Mouse (Mus musculus) macrophage (primary cell): ENCODE results near the gene Snrpb2. TPM values are rescaled to one million over a fixed set of nuclear protein-coding genes. Genes with fewer than 3 reads are reported as not detected.
A peak's percentile ranks its signal among the peaks of the same experiment; 100 is the strongest.

ENCODE experiments used
- H3K27ac ChIP-seq: fragments of 350-480 bp; formaldehyde crosslinking; 2 replicates; pipeline ENCODE4 v1.9.0; 2021
- H3K36me3 ChIP-seq: fragments of 350-480 bp; formaldehyde crosslinking; 2 replicates; pipeline ENCODE4 v1.9.0; 2021; ENCODE audit errors: inconsistent target
- H3K4me3 ChIP-seq: fragments of 350-480 bp; formaldehyde crosslinking; 2 replicates; pipeline ENCODE4 v1.9.0; 2021; ENCODE audit errors: inconsistent target
- H3K79me2 ChIP-seq: fragments of 350-480 bp; formaldehyde crosslinking; 2 replicates; pipeline ENCODE4 v1.9.0; 2021; ENCODE audit errors: inconsistent target
- WGBS: methylation state at CpG from one replicate; pipeline ENCODE4 v1.1.7; 2026; ENCODE audit warnings: inconsistent platforms; ENCODE audit not compliant: missing documents; 5-methylcytosine and 5-hydroxymethylcytosine counted together
- polyA plus RNA-seq: library from polyadenylated mRNA; stranded (reverse); fragments of 250-400 nt; gene quantifications from 3 replicates; pipeline ENCODE4 v1.2.4, GENCODE M21; 2018; ENCODE audit warnings: inconsistent platforms

The Snrpb2 gene
- polyA plus RNA-seq, 1 experiment from 2014 or later, result 100 TPM

DNA sequence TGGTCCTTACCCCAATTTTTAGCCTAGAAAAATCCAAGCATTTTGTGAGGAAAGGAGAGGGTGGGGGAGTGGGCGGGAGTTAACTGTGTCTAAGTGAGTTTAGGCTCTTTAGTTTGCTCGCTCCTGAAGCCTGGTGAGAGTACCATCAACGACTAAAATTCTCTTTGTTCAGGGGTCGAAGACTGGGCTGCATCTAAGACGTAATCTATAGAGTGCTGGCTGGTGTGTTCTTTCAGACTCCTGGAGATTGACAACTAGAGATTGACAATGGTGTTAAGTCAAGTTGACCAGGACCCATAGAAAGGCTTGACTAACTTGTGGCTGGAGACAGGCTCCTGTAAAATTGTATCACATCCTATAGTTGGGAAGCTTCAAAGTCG, 417 bp upstream of the Snrpb2 start:
- Histone ChIP-seq H3K36me3 (peaks cover 29% of the 10 kb centered on the region), H3K4me3 (peak overlapping the region; percentile 99), H3K27ac (peak overlapping the region; percentile 49), H3K79me2 (peaks cover 47% of the 10 kb centered on the region)
- 70% methylated on average over 6 of the region's 6 CpGs for WGBS

DNA sequence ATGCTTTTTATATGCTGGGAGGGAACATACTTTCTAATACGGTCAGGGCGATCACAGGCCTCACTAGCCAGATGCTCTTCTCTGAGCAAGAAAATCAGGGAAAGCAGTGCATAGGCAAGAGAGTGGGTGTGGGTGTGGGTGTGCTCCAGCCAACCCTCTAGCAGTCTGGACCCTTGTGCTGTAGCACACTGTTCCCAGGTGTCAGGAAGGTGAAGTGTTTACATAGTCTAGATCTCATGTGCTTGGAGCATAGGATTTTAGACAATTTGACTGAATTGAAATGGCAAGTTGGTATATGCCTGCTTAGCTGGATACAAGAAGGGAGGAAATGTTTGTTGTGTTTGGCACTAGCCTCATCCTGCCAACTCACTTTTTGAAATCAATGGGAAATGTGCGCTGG, 3.1 kb downstream of the Snrpb2 start:
- 96% methylated on average over 3 of the region's 3 CpGs for WGBS
- no peak overlapping the region for H3K4me3 ChIP-seq
- peaks cover 60% of the 10 kb centered on the region for H3K36me3 ChIP-seq
- no peak overlapping the region for H3K27ac ChIP-seq
- H3K79me2 ChIP-seq, result peaks cover 52% of the 10 kb centered on the region

DNA sequence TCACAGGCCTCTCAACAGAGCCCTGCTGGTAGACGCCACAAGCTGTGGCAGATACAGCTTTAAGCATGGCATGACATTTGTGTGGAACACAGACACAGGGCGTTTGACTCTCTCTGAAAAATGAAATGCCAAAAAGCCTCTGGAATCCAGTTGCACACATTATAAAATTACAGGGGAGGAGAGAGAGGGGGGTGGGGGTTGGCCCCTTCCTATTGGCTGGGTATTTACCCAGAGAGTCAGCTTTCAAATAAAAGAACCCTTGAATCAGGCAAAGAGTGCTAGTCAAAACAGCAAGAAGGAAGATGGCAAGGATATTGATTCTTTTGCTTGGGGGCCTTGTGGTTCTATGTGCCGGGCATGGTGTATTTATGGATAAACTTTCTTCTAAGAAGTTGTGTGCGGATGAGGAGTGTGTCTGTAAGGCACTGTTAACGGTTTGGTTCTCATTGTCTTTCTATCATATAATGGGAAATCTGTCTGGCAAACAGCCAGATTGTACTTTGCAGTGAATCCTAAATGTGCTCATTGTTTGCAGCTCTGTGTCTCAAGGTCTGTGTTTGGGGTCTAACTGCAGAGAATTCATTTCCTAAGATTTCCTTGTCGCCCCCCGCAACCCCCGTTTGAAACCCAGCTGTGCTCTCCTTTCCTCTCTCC, 15.5 kb downstream of the Snrpb2 start, which contains the start of gene Otor:
Otor (plus strand) TSS at position 276 of the 654 bp plus-strand sequence.
- H3K36me3 ChIP-seq, result no peaks in the 10 kb centered on the region
- WGBS, result 88% methylated on average over 8 of the region's 8 CpGs

DNA sequence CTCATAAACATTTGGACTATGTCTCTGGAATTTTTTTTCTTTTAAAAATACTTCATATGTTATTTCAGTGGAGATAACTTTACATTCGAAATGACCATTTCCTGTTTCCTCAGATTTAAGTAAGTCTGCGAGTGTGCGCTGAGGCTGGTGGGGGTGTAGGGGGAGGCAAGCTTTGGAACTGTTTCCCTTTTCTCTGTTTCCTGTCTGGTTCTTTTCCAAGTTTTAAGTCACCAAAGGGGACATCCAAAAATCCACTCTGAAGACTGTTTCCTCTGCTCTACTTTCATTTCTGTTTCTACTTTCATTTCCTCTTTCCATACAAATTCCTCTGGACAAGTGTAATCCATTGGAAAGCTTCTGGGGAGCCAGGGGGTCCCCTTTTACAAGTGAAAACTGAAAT, 18.9 kb downstream of the Snrpb2 start:
- no peaks in the 10 kb centered on the region for H3K79me2 ChIP-seq
- H3K27ac ChIP-seq, result peak overlapping the region; percentile 96
- H3K4me3 ChIP-seq, result no peak overlapping the region
- no peaks in the 10 kb centered on the region for H3K36me3 ChIP-seq
- WGBS, result 0% methylated on average over 3 of the region's 3 CpGs

More for the DNA sequence above, 15.5 kb downstream of the Snrpb2 start, which contains the start of gene Otor:
- Histone ChIP-seq H3K79me2 (no peaks in the 10 kb centered on the region), H3K4me3 (no peak within 1 kb of the TSS), H3K27ac (no peak within 1 kb of the TSS)

DNA sequence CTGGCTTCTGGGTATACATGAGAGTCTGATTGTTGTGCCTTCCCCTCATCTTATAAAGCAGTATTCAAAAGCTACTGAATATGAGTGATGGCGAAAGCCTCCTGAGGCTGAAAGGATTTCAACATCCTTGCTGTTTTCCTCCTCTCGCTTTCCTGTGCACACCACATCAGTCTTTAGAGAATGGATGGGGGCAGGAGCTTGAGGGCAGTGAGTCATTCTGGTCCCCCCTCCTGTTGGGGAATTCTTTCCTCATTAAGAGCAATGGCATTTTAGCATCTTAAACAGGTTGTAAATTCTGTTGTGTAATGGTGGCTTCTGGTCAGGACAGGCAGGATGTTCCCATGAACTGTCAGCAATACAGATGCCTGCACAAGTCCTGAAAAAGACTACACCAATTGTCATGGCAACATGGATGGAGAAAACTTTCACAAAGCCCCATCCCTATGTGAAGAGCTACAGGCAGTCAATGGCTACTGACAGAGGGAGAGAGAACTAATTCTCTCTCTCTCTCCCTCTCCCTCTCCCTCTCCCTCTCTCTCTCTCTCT, 22.1 kb downstream of the Snrpb2 start:
- Histone ChIP-seq H3K4me3 (no peak overlapping the region), H3K36me3 (no peaks in the 10 kb centered on the region), H3K27ac (no peak overlapping the region), H3K79me2 (no peaks in the 10 kb centered on the region)
- WGBS, result 16% methylated on average over 2 of the region's 2 CpGs

DNA sequence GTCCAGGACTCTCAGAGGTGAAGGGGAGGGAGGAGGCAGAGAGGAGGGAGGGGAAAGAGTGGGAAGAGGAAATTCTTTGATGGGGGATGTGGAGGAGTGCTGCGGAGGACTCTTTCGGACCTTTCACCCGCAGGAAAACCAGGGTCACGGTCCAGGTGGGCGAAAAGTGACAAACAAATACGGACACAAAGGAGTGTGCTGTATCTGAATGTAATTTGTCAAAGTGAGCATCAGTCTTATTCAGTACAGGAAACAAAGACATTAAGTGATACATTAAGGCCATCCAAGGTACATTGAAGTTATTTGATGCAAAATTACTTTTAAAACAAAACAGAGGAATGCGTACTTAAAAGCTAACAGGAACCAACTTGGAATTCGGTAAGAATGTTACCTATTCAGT, 27.0 kb downstream of the Snrpb2 start:
- WGBS, result 98% methylated on average over 8 of the region's 8 CpGs
- H3K79me2 ChIP-seq, result no peaks in the 10 kb centered on the region
- no peak overlapping the region for H3K27ac ChIP-seq
- no peak overlapping the region for H3K4me3 ChIP-seq
- no peaks in the 10 kb centered on the region for H3K36me3 ChIP-seq

DNA sequence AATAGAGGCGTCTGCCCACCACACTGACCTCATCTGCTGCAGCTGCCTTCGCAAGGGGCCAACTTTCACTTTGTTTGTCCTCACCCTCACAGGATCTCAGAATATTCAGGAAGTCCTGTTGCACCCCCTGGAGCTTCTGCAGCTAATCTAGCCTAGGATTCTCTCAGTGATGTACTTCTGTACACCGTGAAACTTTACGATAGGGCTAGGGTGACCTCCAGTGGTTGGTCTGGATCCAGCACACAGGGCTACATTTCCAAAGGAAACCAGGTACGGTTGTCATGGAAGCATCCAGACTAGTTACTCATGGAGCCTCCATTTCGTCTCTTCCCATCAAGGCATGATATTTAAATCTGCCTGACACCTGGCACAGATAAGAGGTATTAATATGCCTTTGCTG, 30.9 kb downstream of the Snrpb2 start:
- H3K36me3 ChIP-seq, result no peaks in the 10 kb centered on the region
- H3K27ac ChIP-seq, result no peak overlapping the region
- no peak overlapping the region for H3K4me3 ChIP-seq
- 16% methylated on average over 6 of the region's 6 CpGs for WGBS
- H3K79me2 ChIP-seq, result no peaks in the 10 kb centered on the region

DNA sequence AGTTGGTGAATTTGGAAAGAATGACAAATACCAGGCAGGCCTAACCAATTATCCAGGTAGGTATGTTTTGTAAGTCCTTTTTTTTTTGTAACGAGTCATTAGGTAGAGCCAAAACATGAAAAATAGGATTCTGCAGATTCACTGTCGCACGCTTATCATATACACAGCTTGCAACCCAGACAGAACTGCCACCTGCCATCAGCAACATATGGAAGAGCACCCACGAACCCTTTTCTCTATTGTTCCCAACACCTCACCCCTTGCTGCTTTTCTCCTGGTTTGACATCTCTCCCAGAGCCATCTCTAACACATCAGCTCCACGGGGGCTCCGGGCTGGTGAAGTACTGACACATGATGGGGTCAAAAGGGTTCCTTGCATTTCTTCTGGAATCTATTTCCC, 31.9 kb downstream of the Snrpb2 start:
- no peak overlapping the region for H3K27ac ChIP-seq
- H3K4me3 ChIP-seq, result no peak overlapping the region
- WGBS, result 77% methylated on average over 6 of the region's 6 CpGs
- no peaks in the 10 kb centered on the region for H3K79me2 ChIP-seq
- H3K36me3 ChIP-seq, result no peaks in the 10 kb centered on the region

DNA sequence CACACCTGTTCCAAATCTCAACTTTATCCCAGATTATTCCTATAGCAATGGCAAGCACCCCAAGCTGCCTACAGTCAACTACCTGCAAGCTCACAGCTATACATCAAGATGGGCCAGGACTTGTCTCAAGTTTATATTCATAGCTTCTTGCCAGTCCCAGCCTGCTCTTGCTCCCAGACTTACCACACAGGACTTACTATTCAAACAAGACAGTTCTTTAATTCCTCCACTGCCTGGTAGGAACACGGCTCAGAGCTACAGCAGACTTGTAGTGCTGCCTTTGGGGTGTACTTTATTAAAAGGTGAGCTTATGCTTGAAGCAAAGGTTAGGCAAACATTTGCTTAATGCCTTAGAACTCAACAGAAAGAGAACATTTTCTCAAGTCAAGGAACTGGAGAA, 34.3 kb downstream of the Snrpb2 start:
- H3K79me2 ChIP-seq, result no peaks in the 10 kb centered on the region
- H3K27ac ChIP-seq, result no peak overlapping the region
- H3K36me3 ChIP-seq, result no peaks in the 10 kb centered on the region
- WGBS, result 90% methylated on average over 1 of the region's 1 CpGs
- no peak overlapping the region for H3K4me3 ChIP-seq

DNA sequence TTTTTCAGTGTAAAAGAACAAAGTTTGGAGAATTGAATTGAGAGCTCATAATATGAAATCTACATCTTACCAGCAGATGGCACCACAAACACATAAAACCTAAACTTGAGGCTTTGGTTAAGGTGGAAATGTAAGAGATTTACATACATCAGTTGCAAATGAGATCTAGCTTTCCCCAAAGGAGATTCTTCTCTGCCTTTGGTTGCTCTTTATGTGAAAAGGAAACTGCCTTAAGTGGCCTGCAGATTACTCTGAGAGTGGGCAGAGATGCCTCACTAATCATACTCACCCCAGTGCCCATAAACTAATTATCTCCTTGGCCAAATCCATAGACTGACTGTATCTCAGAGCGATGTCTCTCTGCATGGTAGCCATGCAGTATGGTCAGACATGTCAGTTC, 51.0 kb downstream of the Snrpb2 start:
- no peaks in the 10 kb centered on the region for H3K36me3 ChIP-seq
- H3K79me2 ChIP-seq, result no peaks in the 10 kb centered on the region
- H3K4me3 ChIP-seq, result no peak overlapping the region
- H3K27ac ChIP-seq, result no peak overlapping the region
- WGBS, result 83% methylated on average over 1 of the region's 1 CpGs

DNA sequence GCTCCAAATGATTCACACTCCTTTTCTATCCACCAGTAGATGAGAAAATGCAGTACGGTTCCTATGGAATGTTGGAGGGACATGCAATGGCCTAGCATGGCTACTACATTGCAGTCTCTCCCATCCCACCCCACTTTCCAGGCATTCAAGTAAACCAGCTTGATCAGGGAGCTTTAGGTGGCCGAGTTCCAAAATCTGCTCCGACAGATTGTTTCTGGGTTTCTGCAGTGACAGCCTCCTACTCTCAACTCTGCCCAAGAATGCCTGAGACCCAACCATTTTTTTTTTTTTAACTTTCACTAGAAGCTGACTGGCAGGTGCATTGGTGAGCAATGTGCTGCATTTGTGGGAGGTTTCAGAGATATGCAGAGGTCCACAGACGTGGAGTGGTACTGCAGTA, 51.9 kb downstream of the Snrpb2 start:
- H3K27ac ChIP-seq, result no peak overlapping the region
- no peaks in the 10 kb centered on the region for H3K79me2 ChIP-seq
- H3K36me3 ChIP-seq, result no peaks in the 10 kb centered on the region
- no peak overlapping the region for H3K4me3 ChIP-seq
- WGBS, result 81% methylated on average over 4 of the region's 4 CpGs

DNA sequence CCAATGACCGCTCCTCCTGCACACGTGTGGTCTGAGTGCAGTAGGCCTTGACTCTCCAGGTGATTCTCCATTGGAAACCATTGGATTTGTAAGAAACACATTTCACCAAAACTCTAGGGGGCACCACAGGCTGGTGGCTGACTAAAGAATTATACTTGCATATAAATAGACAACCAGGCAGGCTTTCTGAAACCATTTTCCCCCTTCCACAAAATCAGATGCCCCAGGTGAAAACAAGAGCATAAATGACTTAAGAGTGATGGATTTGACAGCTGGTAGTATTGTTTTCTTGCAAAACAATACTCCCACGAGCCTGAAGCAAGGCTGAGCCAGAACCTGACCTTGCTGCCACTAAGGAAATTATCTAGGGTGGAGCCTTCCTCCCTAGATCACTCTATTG, 54.6 kb downstream of the Snrpb2 start:
- H3K36me3 ChIP-seq, result no peaks in the 10 kb centered on the region
- H3K4me3 ChIP-seq, result no peak overlapping the region
- WGBS, result 67% methylated on average over 3 of the region's 3 CpGs

DNA sequence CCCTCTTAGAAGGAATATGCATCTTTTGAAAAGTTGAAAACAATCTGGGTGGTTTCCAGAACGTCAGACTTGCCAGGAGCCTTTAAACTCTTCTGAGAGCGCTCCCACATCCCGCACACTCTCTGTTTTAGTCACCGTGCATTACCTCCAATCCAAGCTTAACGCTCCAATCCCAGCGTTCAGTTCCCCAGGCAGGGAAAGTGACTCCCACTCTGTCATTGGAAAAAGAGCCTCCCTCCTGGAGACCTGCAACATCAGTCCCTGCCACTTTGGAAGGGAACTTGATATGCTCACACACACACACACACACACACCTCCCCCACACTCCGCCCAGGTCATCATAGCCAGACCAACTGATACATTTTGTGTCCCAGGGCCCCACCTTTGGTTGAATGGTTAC, 55.4 kb downstream of the Snrpb2 start:
- no peak overlapping the region for H3K27ac ChIP-seq
- 88% methylated on average over 7 of the region's 7 CpGs for WGBS
- H3K4me3 ChIP-seq, result no peak overlapping the region
- no peaks in the 10 kb centered on the region for H3K36me3 ChIP-seq
- H3K79me2 ChIP-seq, result no peaks in the 10 kb centered on the region

More for the DNA sequence above, 54.6 kb downstream of the Snrpb2 start:
- Histone ChIP-seq H3K79me2 (no peaks in the 10 kb centered on the region), H3K27ac (no peak overlapping the region)
